Mouse (Mus musculus) telencephalon, adult 2 months (tissue): ENCODE data around the gene Tsc2.

Experiments used
- DNase-seq: peaks from one replicate; pipeline ENCODE4 v3.0.0-alpha.2; 2011; ENCODE audit warnings: low read depth, low spot score

Gene Tsc2

GRCm38 (mm10) chr17:24569837-24570236 lies 62.6 kb downstream of the Tsc2 start:
- DNase-seq, result no peak

DNA sequence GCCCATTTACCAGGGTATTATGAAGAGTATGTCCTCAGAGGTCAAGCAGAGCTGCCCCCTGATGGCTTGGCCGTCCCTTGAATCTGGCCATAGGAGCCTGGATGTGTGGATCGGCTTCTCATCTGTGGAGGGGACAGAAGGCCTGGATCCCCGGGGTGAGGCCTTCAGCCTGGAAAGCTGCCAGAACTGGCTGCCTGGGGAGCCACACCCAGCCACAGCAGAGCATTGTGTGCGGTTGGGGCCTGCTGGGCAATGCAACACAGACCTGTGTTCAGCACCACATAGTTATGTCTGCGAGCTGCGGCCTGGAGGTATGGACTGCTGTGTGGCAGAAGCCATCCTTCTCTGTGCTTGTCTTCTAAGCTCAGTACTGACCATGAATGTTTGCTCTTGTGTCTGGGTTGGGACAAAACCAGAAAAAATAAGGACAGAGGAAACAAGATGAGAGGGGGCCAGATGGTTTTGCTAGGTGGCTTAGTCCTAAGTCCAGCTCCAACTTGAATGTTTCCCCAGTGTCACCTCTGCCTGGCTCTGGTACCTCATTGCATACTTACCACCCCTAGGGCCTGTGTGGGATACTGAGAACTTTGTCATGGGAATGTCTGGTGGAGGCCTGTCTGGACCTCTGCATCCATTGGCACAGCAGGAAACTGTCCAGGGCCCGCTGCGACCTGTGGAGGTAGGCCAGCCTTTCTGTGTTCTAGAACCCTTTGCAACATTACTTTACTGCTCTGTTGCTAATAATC lies 65.2 kb downstream of the Tsc2 start:
- no peak for DNase-seq

- no peak for DNase-seq
Observed at GRCm38 (mm10) chr17:24565792-24566191, 66.6 kb downstream of the Tsc2 start.

DNA sequence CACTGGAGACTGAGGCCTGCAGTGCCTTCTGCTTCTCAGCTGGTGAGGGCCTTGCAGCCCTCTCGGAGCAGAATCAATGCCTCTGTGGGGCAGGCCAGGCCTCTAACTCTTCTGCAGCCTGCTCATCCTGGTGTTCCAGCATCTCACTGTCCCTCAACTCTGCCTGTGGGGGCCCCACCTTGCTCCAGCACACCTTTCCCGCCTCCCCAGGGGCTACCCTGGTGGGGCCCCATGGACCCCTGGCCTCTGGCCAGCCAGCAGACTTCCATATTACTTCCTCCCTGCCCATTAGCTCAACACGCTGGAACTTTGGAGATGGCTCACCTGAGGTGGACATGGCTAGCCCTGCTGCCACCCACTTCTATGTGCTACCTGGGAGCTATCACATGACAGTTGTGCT lies 67.3 kb downstream of the Tsc2 start:
- DNase-seq, result no peak

- DNase-seq, result no peak
Observed at GRCm38 (mm10) chr17:24564422-24564821, 68.0 kb downstream of the Tsc2 start.

DNA sequence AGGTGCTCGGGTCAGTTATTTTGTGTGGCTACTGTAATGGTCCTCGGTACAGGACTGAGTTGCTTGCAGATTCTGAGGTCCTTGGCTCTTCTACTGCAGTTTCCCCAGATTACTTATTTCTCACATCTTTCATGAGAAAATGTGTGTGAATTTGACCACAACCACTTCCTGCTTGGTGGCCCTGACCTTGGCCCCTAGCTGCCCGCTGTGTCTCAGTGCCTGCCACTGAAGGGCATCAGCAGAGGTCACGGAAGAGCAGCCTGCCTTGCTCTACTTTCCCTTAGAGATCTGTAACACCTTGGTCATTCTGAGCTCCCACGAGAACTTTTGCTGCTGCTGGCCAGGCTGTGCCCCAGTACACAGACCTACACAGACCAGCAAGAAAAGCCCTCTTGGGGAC lies 68.8 kb downstream of the Tsc2 start:
- DNase-seq, result no peak

GRCm38 (mm10) chr17:24561592-24561991 lies 70.8 kb downstream of the Tsc2 start:
- DNase-seq, result no peak

GRCm38 (mm10) chr17:24560301-24561028 lies 72.0 kb downstream of the Tsc2 start:
- DNase-seq, result no peak

- DNase-seq, result no peak
Observed at GRCm38 (mm10) chr17:24559146-24559545, 73.3 kb downstream of the Tsc2 start.

- no peak for DNase-seq
Observed at GRCm38 (mm10) chr17:24558600-24559099, 73.8 kb downstream of the Tsc2 start.

GRCm38 (mm10) chr17:24557091-24557490 lies 75.3 kb downstream of the Tsc2 start:
- DNase-seq, result no peak

- no peak for DNase-seq
Observed at GRCm38 (mm10) chr17:24551050-24551444, 81.4 kb downstream of the Tsc2 start.

GRCm38 (mm10) chr17:24550416-24551049 lies 81.9 kb downstream of the Tsc2 start:
- no peak for DNase-seq

- DNase-seq, result peak; percentile 99
Observed at GRCm38 (mm10) chr17:24549618-24550415, 82.6 kb downstream of the Tsc2 start, which contains the start of gene Pkd1. Gene Pkd1, plus strand, starts transcription at chr17:24549834.

DNA sequence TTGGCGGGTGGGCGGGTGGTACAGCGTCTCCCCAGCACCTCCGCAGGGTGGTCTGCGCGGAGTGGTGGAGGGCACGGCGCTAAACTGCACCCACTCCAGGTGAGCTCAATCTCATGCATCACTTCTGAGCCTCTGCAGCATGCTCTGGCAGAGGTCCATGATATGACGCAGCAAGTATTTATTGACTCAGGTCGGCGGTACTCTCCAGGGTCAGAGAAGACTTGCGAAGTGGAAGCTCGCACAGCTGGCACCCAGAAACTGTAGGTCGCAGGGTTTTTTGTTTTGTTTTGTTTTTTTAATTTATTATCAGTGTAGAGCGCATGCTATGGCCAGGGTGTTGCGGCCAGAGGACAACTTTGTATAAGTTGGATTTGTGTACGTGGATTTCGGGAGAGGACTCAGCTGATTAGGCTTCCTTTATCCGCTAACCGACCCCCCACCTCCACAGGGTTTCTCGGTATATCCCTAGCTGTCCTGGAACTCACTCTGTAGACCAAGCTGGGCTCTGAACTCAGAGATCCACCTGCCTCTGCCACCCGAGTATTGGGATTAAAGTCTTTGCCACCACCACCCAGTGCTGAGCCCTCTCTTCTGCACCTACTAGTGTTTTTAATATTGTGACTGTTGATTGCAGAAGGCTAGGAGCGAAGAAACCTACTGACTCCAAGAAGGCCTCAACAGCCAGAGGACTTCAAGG lies 83.4 kb downstream of the Tsc2 start:
- no peak for DNase-seq

GRCm38 (mm10) chr17:24548435-24548834 lies 84.0 kb downstream of the Tsc2 start:
- no peak for DNase-seq

GRCm38 (mm10) chr17:24546234-24546633 lies 86.2 kb downstream of the Tsc2 start:
- DNase-seq, result no peak
